Mouse (Mus musculus) frontal cortex, postnatal 14 days (tissue): ENCODE measurements around the gene Ebf1.

Source experiments
- DNase-seq, 2 experiments: peaks; one replicate each; pipeline ENCODE4 v3.0.0; 2022; ENCODE audit warnings: low spot score in 2 of 2

Gene Ebf1

DNA sequence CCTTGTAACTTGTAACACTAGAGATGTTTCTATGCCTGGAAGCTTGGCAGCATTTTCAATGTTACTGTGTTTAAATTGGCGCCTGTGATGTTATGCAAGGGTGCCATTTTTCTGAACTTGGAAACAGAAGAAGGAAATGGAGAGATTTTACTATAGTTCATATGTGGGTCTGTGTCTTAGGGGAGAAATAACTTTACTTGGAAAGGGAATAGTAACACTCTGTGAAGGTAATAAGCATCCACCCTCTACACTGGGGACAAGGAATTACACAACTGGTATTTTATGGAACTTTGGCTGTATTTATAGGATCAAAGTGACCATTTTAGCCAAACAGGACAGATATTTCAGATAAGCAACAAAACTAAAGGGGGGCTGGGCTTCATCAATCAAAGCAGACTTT lies 278.8 kb downstream of the Ebf1 start:
- no peak for DNase-seq

DNA sequence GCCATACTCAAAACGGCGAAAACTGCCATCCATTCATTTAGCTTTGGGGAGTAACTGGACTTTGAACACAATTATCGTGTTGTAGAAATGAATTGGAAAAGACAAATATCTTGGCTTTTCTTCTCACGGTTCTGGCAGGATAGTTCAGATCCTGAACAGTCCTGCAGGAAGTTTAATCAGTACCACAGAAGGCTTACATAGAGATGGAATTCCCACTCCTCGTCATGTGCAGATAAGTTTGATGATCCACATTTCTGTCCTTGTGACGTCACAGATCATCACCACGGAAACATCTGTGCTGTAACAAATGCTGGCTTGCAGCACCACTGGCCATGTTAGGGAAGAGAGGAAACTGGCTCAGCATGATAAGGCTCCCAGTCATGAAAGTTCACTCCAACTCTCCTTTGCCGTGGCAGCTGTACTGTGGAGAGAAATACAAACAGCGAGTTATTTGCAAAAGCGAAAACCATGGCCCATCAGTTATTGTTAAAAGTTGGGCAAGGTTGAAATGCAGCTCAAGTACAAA lies 280.1 kb downstream of the Ebf1 start:
- no peak for DNase-seq

DNA sequence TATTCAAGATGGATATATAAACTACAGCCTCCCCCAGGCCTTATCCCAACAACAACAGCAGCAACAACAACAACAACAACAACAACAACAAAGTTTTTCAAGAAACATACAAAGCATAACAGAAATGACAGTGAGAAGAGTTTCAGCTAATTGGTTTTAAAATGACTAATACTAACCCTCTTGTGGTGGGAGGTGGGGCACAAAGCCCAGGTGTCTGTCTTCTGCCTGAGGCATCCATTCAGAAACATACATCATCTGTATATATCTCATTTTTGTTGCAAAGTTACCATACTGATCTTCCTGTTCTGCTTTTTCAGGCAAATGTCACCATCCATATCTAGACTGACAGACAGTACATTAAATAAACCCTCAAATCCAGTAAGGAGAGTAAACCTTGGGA lies 282.4 kb downstream of the Ebf1 start:
- no peak for DNase-seq

DNA sequence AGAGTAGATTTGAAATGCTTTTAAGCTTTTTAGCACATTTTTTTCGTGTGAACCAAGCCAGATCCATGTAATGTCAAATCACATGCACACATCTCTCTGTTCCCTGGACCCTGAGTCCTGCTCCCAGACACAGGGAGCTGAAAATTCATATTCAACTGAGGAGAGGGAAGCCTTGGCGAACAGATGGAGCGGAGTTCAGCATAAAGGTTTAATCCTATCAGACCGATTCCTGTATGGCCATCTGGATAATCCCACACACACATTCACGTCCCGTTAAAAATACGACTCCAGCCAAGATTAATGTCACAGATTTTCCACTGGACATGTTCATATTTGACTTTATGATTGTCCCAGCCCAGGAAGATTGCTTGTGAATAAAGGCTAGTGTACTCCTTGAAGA lies 282.8 kb downstream of the Ebf1 start:
- DNase-seq, result no peak

DNA sequence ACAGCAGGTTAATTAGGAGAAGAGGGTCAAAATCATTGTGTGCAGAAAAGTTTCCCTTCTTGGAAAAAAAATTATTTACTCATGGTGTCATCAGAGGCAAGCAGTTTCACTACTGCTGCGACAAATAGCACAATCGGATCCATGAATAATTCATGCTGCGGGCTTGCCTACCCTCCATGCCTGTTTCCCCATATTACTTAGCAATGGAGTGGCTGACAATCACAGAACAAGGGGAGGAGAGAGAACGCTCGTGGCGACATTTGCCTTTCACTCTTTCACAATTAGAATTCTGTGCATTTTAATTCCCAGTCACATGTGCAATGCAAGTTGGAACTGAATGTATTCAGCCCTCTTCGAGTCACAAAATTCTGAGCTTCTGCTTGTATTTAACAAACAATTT lies 283.4 kb downstream of the Ebf1 start:
- DNase-seq, result no peak

DNA sequence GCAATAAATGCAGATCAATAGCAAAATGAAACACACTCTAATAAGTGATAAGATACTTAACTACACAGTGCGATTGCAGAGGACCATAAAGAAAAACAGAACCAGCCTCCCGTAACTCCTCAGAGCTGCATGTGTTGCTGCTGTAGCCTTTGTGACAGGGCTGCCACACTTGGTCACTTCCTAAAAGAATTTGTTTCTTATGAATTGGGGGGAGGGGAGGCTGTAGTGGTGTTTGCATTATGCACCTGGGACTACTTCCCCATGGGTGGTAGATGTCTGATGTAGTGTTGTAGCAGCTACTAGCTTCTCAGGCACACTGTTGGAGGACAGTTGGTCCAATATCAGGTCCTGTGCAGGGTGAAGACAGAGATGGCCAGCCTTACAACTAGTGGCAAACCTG lies 284.6 kb downstream of the Ebf1 start:
- DNase-seq, result no peak

DNA sequence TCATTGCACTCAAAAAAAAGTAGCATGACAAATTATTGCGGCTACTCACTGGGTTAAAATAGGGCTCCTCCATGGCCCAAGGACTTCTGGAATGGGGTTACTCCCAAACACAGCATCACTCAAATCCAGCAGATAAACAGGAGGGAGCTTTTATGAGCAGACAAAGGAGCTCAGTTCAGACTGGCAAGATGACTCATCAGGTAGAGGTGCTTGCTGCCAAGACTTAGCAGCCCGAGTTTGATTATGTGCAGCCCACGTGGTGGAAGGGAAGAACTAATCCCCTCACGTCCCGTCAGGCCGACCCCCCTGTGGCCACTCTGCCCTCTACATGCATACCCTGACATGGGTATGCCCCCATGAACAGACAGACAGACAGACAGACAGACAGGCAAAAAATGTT lies 285.0 kb downstream of the Ebf1 start:
- DNase-seq, result no peak

DNA sequence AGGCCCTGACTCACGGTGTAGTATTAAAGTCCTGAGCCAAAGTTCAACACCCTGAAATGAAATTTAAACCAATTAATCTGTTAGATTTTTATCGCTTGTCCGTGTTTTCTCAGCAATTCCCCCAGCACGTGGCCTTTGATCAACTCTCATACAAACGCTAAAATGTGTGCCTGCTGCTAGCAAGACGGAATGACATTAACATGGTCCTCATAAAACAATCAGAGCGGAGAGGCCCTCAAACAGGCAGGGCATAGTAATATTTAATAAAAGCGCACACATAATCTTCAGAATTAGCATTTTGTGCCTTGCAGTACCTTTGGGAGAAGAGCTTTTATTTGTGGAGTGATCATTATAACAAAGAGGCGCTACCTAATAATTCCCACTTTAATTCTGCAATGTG lies 287.0 kb downstream of the Ebf1 start:
- DNase-seq, result no peak

DNA sequence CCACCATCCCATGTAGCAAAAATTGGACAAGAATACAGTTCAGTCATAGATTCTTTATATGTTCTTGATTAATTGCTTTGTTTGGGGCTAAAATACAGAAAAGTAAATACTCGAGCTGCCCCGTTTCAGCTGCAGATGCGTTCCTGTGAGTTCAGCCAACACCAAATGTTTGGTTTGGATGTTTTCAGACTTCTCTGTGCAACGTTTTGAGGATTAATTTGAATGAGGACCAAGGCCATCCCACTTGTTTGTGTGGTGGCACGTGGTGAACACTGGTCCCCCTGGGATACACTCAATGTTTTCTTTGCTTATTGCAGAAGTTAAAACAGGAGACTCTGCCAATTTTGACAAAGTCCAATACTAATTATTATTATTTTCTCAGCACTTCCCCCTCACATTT lies 289.3 kb downstream of the Ebf1 start:
- no peak for DNase-seq

DNA sequence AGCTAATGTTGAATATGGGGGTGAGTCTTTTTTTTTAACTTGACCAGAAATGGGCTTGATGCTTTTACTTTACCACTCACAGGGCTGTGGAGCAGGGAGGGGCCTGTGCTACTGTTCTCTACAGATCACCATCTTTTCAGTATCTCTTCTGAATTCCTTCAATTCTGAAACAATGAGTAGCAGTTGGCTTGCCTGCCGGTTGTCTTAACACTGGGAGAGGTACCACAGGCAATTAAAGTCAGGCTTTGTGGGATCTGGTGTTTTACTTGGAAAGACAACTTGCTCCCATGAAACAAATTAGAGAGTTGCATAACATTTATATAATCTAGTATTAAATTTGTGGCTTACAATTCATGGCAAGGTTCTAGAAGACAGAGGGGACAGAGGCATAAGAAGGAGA lies 294.6 kb downstream of the Ebf1 start:
- DNase-seq, result no peak

DNA sequence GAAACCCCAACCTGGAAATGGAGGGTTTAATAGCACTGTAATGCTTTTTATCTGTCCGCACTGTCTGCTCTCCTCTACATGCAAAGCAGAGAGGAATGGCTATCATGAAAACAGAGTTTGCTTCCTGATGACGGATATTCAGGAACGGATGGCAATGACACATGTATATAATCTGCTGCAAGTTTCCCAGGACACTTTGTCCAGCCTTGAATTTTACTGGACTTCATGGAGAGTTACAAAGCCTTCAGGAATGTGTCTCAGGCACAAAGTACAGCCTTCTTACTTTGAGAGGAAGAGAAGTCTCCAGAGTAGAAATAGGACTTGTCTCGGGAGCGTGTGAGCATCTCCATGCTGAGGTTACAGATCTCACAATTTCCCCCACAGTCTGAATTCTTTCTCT lies 296.7 kb downstream of the Ebf1 start:
- DNase-seq, result no peak

DNA sequence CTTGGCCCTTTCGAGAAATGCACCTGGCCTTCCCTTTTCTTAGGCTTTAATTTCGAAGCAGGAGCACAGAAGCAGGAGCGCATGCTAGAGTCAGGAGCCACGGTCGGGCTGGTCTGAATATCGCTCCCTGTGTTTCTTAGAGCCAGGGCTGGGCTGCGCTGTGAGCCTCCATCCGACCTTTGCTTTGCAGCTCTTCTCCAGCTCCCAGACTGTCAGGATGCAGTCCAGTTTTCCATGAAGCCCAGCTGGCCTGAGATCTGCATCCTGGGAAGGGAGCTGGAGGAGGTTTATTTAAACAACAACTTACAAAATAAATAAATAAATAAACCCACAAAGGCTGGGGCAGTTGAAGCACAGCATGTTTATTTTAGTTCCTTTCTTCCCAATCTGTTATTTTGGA lies 299.9 kb downstream of the Ebf1 start:
- DNase-seq, result no peak

DNA sequence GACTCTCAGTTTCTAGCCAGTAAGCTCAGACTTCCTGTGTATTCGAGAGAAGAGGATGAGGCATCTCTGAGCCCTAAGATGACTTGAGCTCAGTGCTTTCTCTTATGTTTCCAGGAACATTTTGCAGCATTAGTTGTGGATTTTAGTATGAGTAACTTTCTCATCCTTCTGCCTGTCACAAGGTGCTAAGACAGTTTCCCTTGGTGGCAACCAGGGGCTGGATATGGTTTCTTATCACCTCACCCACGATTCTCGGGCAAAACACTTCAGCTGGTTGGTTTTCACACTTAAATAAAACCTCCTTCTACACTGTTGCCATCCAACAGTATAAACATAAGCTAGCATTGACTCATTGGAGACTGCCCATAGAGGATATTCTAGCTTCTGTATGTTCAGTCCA lies 306.0 kb downstream of the Ebf1 start:
- no peak for DNase-seq

DNA sequence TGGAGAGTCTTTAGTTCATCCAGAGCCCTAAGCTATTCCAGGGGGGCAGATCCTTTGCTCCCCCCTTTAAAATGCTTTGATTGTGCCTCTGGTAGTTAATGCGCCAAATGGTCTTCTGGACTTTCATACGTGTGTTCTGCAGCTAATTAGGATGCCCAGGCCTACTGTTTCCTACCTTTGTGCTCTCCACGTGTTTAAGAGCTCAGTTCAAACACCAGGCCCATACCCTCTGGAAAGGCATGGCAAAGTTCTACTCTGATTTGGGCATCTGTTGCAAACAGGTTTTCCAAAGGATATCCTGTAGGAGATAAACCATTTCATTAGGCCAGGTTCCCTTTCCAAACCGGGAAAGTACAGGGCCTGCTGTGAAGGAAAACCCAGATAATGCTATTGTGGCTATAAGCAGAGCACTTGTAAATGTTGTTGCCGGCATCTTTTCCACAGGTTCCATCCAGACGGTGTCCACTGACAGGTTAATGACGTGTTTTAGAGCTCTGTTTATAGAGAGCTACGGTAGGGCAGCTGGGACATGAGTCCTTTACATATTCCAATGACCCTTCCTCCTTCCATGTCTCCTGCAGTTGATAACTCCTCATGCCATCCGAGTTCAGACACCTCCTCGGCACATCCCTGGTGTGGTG lies 306.9 kb downstream of the Ebf1 start:
- no peak for DNase-seq

DNA sequence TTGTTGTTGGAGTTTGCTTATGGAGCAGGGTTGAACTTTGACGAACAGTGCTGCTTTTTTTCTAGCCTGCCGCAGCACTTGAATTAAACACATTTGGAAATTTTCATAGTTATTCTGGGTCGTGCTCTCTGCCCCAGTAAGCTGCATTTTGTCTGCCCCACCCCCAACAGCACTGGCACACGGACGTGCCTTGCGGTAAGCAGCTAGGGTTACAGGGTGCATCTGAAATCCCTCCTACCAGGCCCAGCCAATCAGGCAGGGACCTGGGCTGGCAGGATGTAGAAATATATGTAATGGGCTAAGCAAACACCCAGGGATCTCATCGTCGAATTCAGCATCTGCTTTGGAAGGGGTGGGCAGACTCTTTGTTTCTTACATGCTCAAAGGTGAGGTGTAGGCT lies 307.8 kb downstream of the Ebf1 start:
- no peak for DNase-seq

DNA sequence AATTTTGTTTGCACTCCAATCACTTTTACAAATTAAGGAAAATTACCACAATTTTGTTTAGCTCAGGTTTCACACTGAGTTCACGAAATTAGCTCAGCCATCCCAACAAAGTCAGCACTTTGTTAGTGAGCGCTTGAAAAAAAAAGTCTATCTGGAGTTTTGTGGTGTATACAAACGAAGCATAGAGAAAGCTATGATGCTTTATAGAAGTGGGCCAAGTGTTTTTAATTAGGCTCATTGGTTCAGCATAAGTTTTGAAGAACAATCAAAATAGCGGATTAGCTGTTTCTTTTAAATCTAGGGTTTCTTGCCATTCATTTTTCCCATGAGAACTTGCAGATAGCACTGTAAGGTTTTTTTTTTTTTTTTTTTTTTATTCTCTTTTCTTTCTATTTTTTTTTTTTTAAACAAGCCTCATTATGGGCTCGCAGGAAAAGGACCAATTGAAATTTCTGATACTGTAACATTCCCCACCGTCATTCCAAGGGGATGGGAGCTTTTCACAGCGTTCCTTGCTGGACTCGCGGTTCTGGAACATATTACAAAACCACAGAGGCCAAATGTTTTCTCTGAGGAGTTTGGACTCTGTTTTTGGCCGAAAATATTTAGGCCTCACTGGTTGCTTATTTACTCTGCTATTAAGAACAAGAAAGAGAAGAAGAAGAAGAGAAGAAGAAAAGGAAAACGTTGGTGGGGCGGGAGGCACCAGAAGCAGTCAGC lies 308.8 kb downstream of the Ebf1 start:
- DNase-seq, result no peak

DNA sequence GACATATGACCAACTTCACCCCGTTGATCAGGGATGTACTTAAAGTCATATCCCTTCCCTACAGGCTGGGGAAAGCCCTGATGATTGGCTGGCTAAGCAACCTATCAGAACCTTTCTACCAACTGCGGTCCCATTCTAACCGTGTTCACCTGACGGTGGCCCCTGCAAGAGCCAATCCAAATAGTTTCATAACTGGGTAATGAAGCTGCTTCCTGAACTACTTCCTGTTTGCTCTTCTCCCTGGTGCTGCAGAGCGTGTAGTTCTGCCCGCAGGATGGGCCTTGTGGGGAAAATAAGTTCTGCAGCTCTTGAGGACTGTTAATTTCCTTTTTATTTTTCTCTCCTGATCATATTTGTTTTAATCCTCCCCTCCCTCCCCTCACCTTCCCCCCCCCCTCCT lies 311.3 kb downstream of the Ebf1 start:
- DNase-seq, result no peak

DNA sequence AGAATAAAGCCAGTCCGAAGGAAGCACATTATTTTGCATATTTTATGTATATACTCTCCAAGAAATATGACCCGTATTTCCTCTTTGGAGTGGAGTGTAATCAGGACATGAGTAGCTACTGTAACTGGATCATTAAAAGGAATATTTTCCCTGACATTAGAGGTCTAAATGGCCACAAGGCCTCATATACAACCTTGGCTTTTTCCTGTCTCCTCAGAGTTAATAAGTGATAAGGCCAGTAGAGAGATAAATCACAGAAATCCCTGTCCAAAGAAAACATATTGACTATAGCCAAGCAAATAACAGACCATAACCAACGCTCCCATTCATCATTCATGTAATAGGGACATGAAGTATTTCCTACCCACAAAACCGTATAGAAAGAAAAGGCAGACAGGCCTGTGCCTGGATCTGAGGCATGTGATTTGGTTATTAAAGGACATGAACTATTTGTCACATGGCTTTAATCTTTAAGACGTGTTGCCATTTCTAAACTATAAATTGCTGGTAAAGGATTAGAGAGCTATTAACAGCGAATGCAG lies 315.9 kb downstream of the Ebf1 start:
- DNase-seq, result no peak

DNA sequence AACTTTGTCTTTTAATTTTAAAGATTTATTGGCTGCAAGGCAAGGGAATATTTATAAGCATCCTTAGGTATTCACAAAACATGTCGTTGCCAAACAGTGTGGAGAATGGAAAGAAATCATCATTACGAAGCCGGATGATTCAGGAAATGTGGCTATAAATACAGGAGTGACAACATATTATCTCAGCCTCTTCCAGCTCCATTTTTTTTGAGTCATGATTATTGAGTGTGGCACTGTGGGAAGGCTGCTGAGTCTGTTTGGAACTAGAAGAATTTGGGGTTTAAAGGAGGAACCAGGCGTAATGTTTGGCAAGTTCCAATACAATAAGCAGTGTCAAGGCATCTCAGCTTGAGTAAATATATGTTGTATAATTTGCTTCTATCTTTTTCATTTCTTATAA lies 326.7 kb downstream of the Ebf1 start:
- no peak for DNase-seq

DNA sequence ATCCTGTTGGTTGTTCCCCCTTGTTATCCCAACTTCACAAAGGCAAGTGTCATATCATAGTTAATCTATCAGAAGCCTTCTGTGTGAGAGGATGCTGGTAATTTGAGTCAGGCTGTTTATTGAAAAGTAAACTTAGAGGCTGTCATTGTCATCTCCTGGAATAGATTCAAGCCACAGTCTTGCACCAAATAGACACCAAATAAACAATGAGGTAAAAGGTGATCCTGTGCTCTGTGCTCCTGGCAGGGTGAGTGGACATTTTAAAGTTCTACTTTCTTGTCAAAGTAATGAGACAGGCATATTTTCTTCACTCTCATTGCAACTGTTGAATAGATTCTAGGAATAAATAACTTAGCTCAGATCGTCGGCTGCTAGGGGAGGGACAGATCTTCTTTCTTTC lies 327.3 kb downstream of the Ebf1 start:
- no peak for DNase-seq

DNA sequence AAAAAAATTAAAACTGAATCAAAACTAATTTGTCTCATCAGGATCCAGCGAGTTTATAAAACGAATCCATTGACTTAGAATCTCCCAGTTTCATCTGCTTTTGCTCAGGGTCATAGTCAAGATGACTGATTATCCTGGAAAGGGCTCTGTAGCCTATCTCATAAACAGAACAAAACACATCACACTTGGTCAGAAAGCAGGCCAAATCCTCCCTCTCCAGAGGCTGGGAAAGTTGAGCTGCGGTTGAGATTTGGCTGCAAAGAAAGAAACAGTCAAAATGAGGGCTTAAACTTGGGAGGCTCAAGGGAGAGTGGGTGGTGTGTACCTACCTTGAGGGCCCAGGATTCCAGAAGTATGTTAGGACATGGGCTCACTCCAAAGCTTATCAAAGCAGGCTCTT lies 329.5 kb downstream of the Ebf1 start:
- DNase-seq, result no peak

DNA sequence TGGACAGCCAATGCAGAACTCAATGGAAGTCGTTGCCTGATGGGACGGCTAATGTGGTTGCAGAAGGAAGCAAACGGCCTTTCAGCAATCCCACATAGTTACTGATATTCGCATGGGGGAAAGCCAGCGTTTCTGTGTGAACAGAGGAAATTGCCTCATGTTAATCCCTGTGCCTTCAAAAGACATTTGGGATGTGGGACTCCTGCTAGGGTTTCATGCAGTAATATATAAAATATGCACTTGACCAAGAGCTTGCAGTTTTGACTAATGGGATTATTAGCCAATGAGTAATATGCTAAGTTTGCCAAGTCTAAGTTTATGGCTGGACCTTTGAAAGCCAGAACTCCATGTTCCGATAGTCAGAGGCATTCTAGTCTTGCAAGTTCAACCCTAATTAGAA lies 331.4 kb downstream of the Ebf1 start:
- no peak for DNase-seq

DNA sequence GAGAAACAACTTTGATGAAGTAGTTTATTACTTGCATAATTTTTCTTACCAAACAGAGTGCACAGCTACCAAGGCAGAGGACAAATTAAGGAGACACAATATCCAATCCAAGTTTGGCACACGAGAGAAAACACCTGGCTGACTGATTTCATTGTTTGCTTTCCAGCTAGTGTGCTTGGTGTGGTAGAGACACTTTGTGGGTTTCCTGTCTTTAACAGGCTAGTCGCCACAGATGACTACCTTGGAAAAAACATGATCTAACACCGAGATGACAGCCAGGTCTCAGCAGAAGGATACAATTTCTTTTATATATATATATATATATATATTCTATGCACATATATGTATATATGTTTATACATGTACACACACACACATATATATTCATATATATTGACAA lies 332.0 kb downstream of the Ebf1 start:
- no peak for DNase-seq
